Mouse (Mus musculus) embryonic facial prominence, embryonic 15.5 days (tissue): ENCODE results near the gene Cnksr2. TPM values are rescaled to one million over a fixed set of nuclear protein-coding genes. Genes with fewer than 3 reads are reported as not detected.

ENCODE experiments used
- ATAC-seq: fragments of 200-750 bp; cut with Nextera tagmentation; 2 replicates; pipeline ENCODE4 v1.8.0; 2017; ENCODE audit warnings: low read depth, moderate TSS enrichment; ENCODE audit not compliant: insufficient number of reproducible peaks, low FRiP score, low TSS enrichment
- H3K27ac ChIP-seq: fragments of 300-500 bp; sonication (generic); replicated peaks from 2 replicates; pipeline ENCODE4 v1.5.1; 2015; ENCODE audit warnings: mild to moderate bottlenecking, inconsistent platforms
- H3K27me3 ChIP-seq: fragments of 300-500 bp; sonication (generic); 2 replicates; pipeline ENCODE4 v1.6.1; 2015; ENCODE audit warnings: inconsistent platforms
- H3K36me3 ChIP-seq: fragments of 300-500 bp; sonication (generic); 2 replicates; pipeline ENCODE4 v1.6.1; 2015; ENCODE audit warnings: mild to moderate bottlenecking, inconsistent platforms
- H3K4me1 ChIP-seq: fragments of 300-500 bp; sonication (generic); 2 replicates; pipeline ENCODE4 v1.6.1; 2015; ENCODE audit warnings: inconsistent platforms
- H3K4me2 ChIP-seq: fragments of 300-500 bp; sonication (generic); replicated peaks from 2 replicates; pipeline ENCODE4 v1.6.1; 2015; ENCODE audit warnings: mild to moderate bottlenecking, inconsistent platforms
- H3K4me3 ChIP-seq: fragments of 300-500 bp; sonication (generic); replicated peaks from 2 replicates; pipeline ENCODE4 v1.5.1; 2015; ENCODE audit warnings: mild to moderate bottlenecking, inconsistent platforms
- H3K9ac ChIP-seq: fragments of 300-500 bp; sonication (generic); 2 replicates; pipeline ENCODE4 v1.6.1; 2015; ENCODE audit warnings: inconsistent platforms
- H3K9me3 ChIP-seq: fragments of 300-500 bp; sonication (generic); replicated peaks from 2 replicates; pipeline ENCODE4 v1.6.1; 2016; ENCODE audit warnings: inconsistent platforms
- WGBS: fragments of 180-500 bp; shearing (Covaris S2); methylation state at CpG from one replicate; pipeline ENCODE4 v1.1.7; 2015; 5-methylcytosine and 5-hydroxymethylcytosine counted together
- polyA plus RNA-seq: library from polyadenylated mRNA; unstranded; fragments of >200 nt; fragmentation: Nextera tagmentation; extraction: Ambion mirVana; gene quantifications from 2 replicates; pipeline ENCODE4 v1.2.1, GENCODE M21; 2015

Cnksr2 gene
- polyA plus RNA-seq, result 2.4 and 2.5 TPM in 2 replicates

- Histone ChIP-seq H3K9ac (peak within 1 kb of the TSS; percentile 39), H3K27me3 (no peaks in the 10 kb centered on the region), H3K36me3 (no peaks in the 10 kb centered on the region), H3K9me3 (no peaks in the 10 kb centered on the region), H3K4me1 (no peaks in the 10 kb centered on the region), H3K4me2 (peak within 1 kb of the TSS; percentile 70), H3K27ac (no peak within 1 kb of the TSS), H3K4me3 (peak within 1 kb of the TSS; percentile 59)
- 15% methylated on average over 69 of the region's 99 CpGs for WGBS
- ATAC-seq, result peak; percentile 19; the same call in 1 of the 2 replicates
Measured at GRCm38 (mm10) chrX:158043057-158043843, at the start of gene Cnksr2. TSS of gene Cnksr2 (minus strand) at chrX:158043294.

- no peak overlapping the region for H3K9ac ChIP-seq
- no peaks in the 10 kb centered on the region for H3K27me3 ChIP-seq
- H3K36me3 ChIP-seq, result no peaks in the 10 kb centered on the region
- H3K4me3 ChIP-seq, result peak overlapping the region; percentile 59
- H3K27ac ChIP-seq, result no peak overlapping the region
- no peaks in the 10 kb centered on the region for H3K9me3 ChIP-seq
- 25% methylated on average over 13 of the region's 13 CpGs for WGBS
- peak overlapping the region; percentile 70 for H3K4me2 ChIP-seq
- no peaks in the 10 kb centered on the region for H3K4me1 ChIP-seq
- ATAC-seq, result no peak
Measured at GRCm38 (mm10) chrX:158043844-158044140, 698 bp upstream of the Cnksr2 start.

- peak overlapping the region; percentile 59 for H3K4me3 ChIP-seq
- H3K9me3 ChIP-seq, result no peaks in the 10 kb centered on the region
- peak overlapping the region; percentile 39 for H3K9ac ChIP-seq
- peak; percentile 29; the same call in 1 of the 2 replicates for ATAC-seq
- H3K4me2 ChIP-seq, result peak overlapping the region; percentile 70
- WGBS, result 18% methylated on average over 59 of the region's 62 CpGs
- no peaks in the 10 kb centered on the region for H3K4me1 ChIP-seq
- H3K27me3 ChIP-seq, result no peaks in the 10 kb centered on the region
- no peaks in the 10 kb centered on the region for H3K36me3 ChIP-seq
- no peak overlapping the region for H3K27ac ChIP-seq
Measured at GRCm38 (mm10) chrX:158042255-158043056, 638 bp downstream of the Cnksr2 start.

DNA sequence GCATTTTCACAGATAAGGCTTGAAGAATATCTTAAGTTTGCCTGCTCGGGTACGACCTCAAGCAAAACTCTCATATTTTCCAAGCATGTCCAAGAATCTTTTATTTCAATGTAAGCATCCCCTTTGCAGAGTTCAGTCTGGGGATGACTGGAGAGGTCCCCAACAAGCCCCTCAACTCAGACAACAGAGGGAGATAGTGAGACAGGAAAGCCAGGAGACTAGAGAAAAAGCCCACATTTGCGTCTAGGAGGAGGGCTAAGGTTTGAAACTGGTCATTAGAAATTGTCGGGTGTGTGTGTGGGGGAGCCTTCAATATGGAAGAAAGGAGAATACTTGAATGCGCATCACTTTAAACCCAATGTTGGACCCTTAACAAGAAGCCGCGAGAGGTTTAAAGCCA is 1.4 kb downstream of the Cnksr2 start:
- Histone ChIP-seq H3K27me3 (no peaks in the 10 kb centered on the region), H3K27ac (no peak overlapping the region), H3K9ac (no peak overlapping the region), H3K36me3 (no peaks in the 10 kb centered on the region), H3K4me1 (no peaks in the 10 kb centered on the region), H3K9me3 (no peaks in the 10 kb centered on the region), H3K4me2 (peak overlapping the region; percentile 70), H3K4me3 (peak overlapping the region; percentile 59)
- ATAC-seq, result no peak
- 25% methylated on average over 7 of the region's 7 CpGs for WGBS

GRCm38 (mm10) chrX:157951698-157952097 is 91.4 kb downstream of the Cnksr2 start:
- no peak for ATAC-seq
- H3K36me3 ChIP-seq, result no peaks in the 10 kb centered on the region
- H3K27me3 ChIP-seq, result no peaks in the 10 kb centered on the region
- no peak overlapping the region for H3K4me3 ChIP-seq
- H3K4me2 ChIP-seq, result no peak overlapping the region
- no peak overlapping the region for H3K27ac ChIP-seq
- no peaks in the 10 kb centered on the region for H3K9me3 ChIP-seq
- no peaks in the 10 kb centered on the region for H3K4me1 ChIP-seq
- no peak overlapping the region for H3K9ac ChIP-seq

- Histone ChIP-seq H3K36me3 (no peaks in the 10 kb centered on the region), H3K4me3 (no peak overlapping the region), H3K27ac (no peak overlapping the region), H3K4me2 (no peak overlapping the region), H3K4me1 (no peaks in the 10 kb centered on the region), H3K9ac (no peak overlapping the region), H3K9me3 (no peaks in the 10 kb centered on the region), H3K27me3 (no peaks in the 10 kb centered on the region)
- ATAC-seq, result no peak
- 54% methylated on average over 1 of the region's 1 CpGs for WGBS
Measured at GRCm38 (mm10) chrX:157949256-157949655, 93.8 kb downstream of the Cnksr2 start.

DNA sequence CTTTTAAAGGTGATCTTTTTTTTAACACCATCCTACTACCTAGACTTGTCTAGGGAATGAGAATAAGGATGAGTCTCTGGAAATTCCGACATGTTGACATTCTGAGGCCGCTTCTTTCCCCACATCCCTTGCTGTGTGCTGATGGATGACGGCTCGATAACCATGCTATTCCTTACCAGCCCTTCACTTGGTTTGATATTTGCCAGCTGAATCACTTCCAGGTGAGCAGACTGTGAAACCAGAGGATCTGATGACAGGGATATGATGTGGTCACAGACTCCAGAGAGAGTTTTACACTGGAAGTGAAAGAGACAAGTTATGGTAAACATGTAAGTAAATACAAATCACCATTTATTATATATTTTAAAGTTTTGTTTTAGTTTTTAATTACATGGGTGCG is 98.0 kb downstream of the Cnksr2 start:
- H3K4me2 ChIP-seq, result no peak overlapping the region
- ATAC-seq, result no peak
- H3K9me3 ChIP-seq, result no peaks in the 10 kb centered on the region
- no peak overlapping the region for H3K27ac ChIP-seq
- H3K4me1 ChIP-seq, result no peaks in the 10 kb centered on the region
- no peak overlapping the region for H3K9ac ChIP-seq
- no peaks in the 10 kb centered on the region for H3K27me3 ChIP-seq
- H3K36me3 ChIP-seq, result no peaks in the 10 kb centered on the region
- WGBS, result 73% methylated on average over 5 of the region's 5 CpGs
- H3K4me3 ChIP-seq, result no peak overlapping the region

GRCm38 (mm10) chrX:157936611-157937010 is 106.5 kb downstream of the Cnksr2 start:
- no peak overlapping the region for H3K4me3 ChIP-seq

GRCm38 (mm10) chrX:157920093-157920492 is 123.0 kb downstream of the Cnksr2 start:
- no peak overlapping the region for H3K27ac ChIP-seq
- no peaks in the 10 kb centered on the region for H3K27me3 ChIP-seq

More at GRCm38 (mm10) chrX:157936611-157937010, 106.5 kb downstream of the Cnksr2 start:
- no peaks in the 10 kb centered on the region for H3K9me3 ChIP-seq
- ATAC-seq, result no peak
- H3K36me3 ChIP-seq, result no peaks in the 10 kb centered on the region
- 76% methylated on average over 1 of the region's 1 CpGs for WGBS
- no peaks in the 10 kb centered on the region for H3K27me3 ChIP-seq
- no peak overlapping the region for H3K27ac ChIP-seq
- H3K9ac ChIP-seq, result no peak overlapping the region
- H3K4me2 ChIP-seq, result no peak overlapping the region
- no peaks in the 10 kb centered on the region for H3K4me1 ChIP-seq

GRCm38 (mm10) chrX:157829983-157830382 is 213.1 kb downstream of the Cnksr2 start:
- Histone ChIP-seq H3K4me2 (no peak overlapping the region), H3K4me3 (no peak overlapping the region), H3K4me1 (no peaks in the 10 kb centered on the region), H3K27ac (no peak overlapping the region), H3K9me3 (no peaks in the 10 kb centered on the region), H3K27me3 (no peaks in the 10 kb centered on the region), H3K9ac (no peak overlapping the region), H3K36me3 (no peaks in the 10 kb centered on the region)
- 65% methylated on average over 4 of the region's 4 CpGs for WGBS
- no peak for ATAC-seq

More at GRCm38 (mm10) chrX:157920093-157920492, 123.0 kb downstream of the Cnksr2 start:
- no peak for ATAC-seq
- WGBS, result 70% methylated on average over 3 of the region's 3 CpGs
- Histone ChIP-seq H3K9me3 (no peaks in the 10 kb centered on the region), H3K36me3 (no peaks in the 10 kb centered on the region), H3K4me1 (no peaks in the 10 kb centered on the region), H3K4me3 (no peak overlapping the region), H3K9ac (no peak overlapping the region), H3K4me2 (no peak overlapping the region)

GRCm38 (mm10) chrX:157818921-157819260 is 224.2 kb downstream of the Cnksr2 start:
- no peaks in the 10 kb centered on the region for H3K36me3 ChIP-seq
- H3K27me3 ChIP-seq, result peaks cover 14% of the 10 kb centered on the region
- H3K4me3 ChIP-seq, result no peak overlapping the region
- 0 out of 2 replicates have a peak, but pooled peaks cover 3% of the 10 kb centered on the region for H3K4me1 ChIP-seq
- no peaks in the 10 kb centered on the region for H3K9me3 ChIP-seq
- H3K4me2 ChIP-seq, result no peak overlapping the region
- 85% methylated on average over 13 of the region's 13 CpGs for WGBS
- no peak for ATAC-seq
- H3K9ac ChIP-seq, result no peak overlapping the region
- no peak overlapping the region for H3K27ac ChIP-seq
